Mouse (Mus musculus) liver, postnatal 0 days (tissue): Measurements from ENCODE around the gene St6galnac6.

ENCODE experiments used
- CTCF ChIP-seq: sonication (generic); IDR thresholded peaks from 2 replicates; pipeline ENCODE4 v1.5.1; 2016; ENCODE audit warnings: antibody characterized with exemption, low read depth
- EP300 ChIP-seq: IDR thresholded peaks from 2 replicates; pipeline ENCODE4 v1.6.1; 2016; ENCODE audit warnings: antibody characterized with exemption, low read depth, mild to moderate bottlenecking

DNA sequence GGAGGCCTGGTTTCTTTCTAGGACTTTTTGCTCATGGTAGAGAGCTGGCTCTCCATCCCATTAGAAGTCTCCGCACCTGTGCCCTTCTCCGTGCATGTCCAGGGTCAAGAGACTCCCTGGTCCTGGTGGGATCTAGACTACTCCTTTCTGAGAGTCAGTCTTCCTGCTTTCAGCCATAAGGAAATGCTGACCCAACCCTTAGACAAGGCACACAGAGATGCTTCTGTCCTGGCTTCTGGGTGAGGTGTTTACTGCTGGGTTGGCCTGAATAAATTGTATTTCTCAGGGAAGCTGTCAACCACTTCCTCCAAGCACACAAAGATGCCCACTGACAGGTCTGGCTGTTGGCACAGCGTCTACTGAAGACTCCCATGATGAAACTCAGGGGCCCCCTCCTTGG lies at the start of gene St6galnac6:
- no peak for TF ChIP-seq CTCF
- no peak for TF ChIP-seq EP300
